Mouse (Mus musculus): ENCODE results near the gene Lpp. TPM values are rescaled to one million over a fixed set of nuclear protein-coding genes. Genes with fewer than 3 reads are reported as not detected.

Lpp gene
- polyA plus RNA-seq, 1 experiment = 6.2 TPM

DNA sequence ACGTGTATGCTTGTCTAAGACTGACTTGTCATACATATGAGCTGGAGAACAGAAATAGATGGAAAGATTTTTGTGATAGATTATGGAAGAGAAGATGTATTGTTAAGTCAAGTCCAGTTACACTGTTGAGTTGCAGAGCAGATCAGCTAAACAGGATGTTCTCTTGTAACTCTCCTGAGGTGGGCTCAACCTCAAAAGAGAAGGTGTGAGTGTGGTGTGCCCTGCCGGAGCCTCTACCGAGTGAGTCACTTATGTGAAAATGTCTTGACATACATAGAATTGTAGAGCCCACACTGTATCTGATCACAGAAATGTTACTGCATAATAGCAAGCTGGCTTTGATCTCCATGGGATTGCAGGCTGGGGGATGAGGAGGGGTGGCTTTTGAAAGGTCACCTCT lies 310.9 kb downstream of the Lpp start:
- TF ChIP-seq POLR2A (IDR thresholded peaks at IDR 0.05; ENCODE audit: borderline replicate concordance, control insufficient read depth, low read depth, low read length) (no peak), CTCF (IDR thresholded peaks at IDR 0.05; ENCODE audit: control insufficient read depth, insufficient read depth, low read length) (no peak)
- 85% methylated on average over 3 of the region's 3 CpGs for WGBS
- Histone ChIP-seq H3K4me1 (ENCODE audit: control insufficient read depth, insufficient read depth, low read length) (no peaks in the 10 kb centered on the region), H3K4me3 (replicated peaks; ENCODE audit: control insufficient read depth, low read depth, low read length) (no peak overlapping the region), H3K27ac (ENCODE audit: control insufficient read depth, insufficient read depth, low read depth, low read length, poor library complexity) (no peak overlapping the region)

- TF ChIP-seq CTCF (IDR thresholded peaks at IDR 0.05; ENCODE audit: control insufficient read depth, insufficient read depth, low read length) = no peak
- TF ChIP-seq POLR2A (IDR thresholded peaks at IDR 0.05; ENCODE audit: borderline replicate concordance, control insufficient read depth, low read depth, low read length) = no peak
- Histone ChIP-seq H3K4me3 (replicated peaks; ENCODE audit: control insufficient read depth, low read depth, low read length) (no peak overlapping the region), H3K27ac (ENCODE audit: control insufficient read depth, insufficient read depth, low read depth, low read length, poor library complexity) (no peak overlapping the region), H3K4me1 (ENCODE audit: control insufficient read depth, insufficient read depth, low read length) (no peaks in the 10 kb centered on the region)
- 79% methylated on average over 4 of the region's 4 CpGs for WGBS
Observed at GRCm38 (mm10) chr16:24723641-24724040, 330.3 kb downstream of the Lpp start.

DNA sequence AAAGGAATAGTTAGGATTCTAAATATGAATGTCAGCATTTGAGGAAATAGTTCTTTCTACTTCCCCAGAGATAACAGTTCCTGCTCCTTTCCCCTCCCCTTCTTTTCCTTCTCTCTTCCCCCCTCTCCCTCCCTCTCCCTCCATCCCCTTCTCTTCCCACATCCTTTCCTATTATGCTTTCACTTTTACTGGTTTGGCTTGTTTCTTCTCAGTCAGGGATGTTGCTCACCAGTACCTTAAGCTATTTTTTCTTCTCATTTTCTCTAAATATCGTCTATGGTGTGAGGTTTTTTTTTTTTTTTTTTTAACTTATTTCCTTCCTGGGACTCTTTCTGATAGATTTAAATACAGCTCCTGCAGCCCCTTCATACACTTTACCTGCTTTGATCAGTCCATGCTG lies 339.4 kb downstream of the Lpp start:
- TF ChIP-seq POLR2A (IDR thresholded peaks at IDR 0.05; ENCODE audit: borderline replicate concordance, control insufficient read depth, low read depth, low read length) (no peak), CTCF (IDR thresholded peaks at IDR 0.05; ENCODE audit: control insufficient read depth, insufficient read depth, low read length) (no peak)
- H3K27ac ChIP-seq (ENCODE audit: control insufficient read depth, insufficient read depth, low read depth, low read length, poor library complexity) = no peak overlapping the region
- H3K4me3 ChIP-seq (replicated peaks; ENCODE audit: control insufficient read depth, low read depth, low read length) = no peak overlapping the region
- WGBS = 0% methylated on average over 1 of the region's 1 CpGs
- H3K4me1 ChIP-seq (ENCODE audit: control insufficient read depth, insufficient read depth, low read length) = no peaks in the 10 kb centered on the region; the same call in 1 of the 2 replicates

GRCm38 (mm10) chr16:24733321-24733720 lies 340.0 kb downstream of the Lpp start:
- H3K4me1 ChIP-seq (ENCODE audit: control insufficient read depth, insufficient read depth, low read length) = no peaks in the 10 kb centered on the region; the same call in 1 of the 2 replicates
- no peak for TF ChIP-seq POLR2A (IDR thresholded peaks at IDR 0.05; ENCODE audit: borderline replicate concordance, control insufficient read depth, low read depth, low read length)
- no peak for TF ChIP-seq CTCF (IDR thresholded peaks at IDR 0.05; ENCODE audit: control insufficient read depth, insufficient read depth, low read length)
- H3K27ac ChIP-seq (ENCODE audit: control insufficient read depth, insufficient read depth, low read depth, low read length, poor library complexity) = no peak overlapping the region
- no peak overlapping the region for H3K4me3 ChIP-seq (replicated peaks; ENCODE audit: control insufficient read depth, low read depth, low read length)
- WGBS = 80% methylated on average over 1 of the region's 1 CpGs

DNA sequence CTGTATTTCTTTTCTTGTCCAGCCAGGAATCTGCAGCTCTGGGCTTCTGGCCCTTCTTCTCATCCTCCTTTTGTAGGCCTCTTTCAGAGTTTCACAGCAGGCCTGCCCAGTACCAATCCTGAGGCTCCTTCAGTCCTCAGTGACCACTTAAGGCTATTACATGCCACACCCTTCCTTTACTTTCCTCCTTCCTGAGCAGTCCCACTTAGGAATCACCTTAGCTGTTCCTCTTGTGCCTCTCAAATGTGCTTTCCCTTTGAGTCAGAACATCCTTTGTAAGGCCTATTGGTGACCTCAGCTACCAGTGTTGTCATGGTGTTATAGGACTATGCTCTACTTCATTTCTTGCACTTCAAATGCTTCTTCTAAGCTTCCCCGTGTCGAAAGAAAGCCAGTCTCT lies 342.4 kb downstream of the Lpp start:
- WGBS = 79% methylated on average over 2 of the region's 2 CpGs
- Histone ChIP-seq H3K27ac (ENCODE audit: control insufficient read depth, insufficient read depth, low read depth, low read length, poor library complexity) (no peak overlapping the region), H3K4me1 (ENCODE audit: control insufficient read depth, insufficient read depth, low read length) (no peaks in the 10 kb centered on the region; the same call in 1 of the 2 replicates), H3K4me3 (replicated peaks; ENCODE audit: control insufficient read depth, low read depth, low read length) (no peak overlapping the region)
- TF ChIP-seq POLR2A (IDR thresholded peaks at IDR 0.05; ENCODE audit: borderline replicate concordance, control insufficient read depth, low read depth, low read length) (no peak), CTCF (IDR thresholded peaks at IDR 0.05; ENCODE audit: control insufficient read depth, insufficient read depth, low read length) (no peak)

DNA sequence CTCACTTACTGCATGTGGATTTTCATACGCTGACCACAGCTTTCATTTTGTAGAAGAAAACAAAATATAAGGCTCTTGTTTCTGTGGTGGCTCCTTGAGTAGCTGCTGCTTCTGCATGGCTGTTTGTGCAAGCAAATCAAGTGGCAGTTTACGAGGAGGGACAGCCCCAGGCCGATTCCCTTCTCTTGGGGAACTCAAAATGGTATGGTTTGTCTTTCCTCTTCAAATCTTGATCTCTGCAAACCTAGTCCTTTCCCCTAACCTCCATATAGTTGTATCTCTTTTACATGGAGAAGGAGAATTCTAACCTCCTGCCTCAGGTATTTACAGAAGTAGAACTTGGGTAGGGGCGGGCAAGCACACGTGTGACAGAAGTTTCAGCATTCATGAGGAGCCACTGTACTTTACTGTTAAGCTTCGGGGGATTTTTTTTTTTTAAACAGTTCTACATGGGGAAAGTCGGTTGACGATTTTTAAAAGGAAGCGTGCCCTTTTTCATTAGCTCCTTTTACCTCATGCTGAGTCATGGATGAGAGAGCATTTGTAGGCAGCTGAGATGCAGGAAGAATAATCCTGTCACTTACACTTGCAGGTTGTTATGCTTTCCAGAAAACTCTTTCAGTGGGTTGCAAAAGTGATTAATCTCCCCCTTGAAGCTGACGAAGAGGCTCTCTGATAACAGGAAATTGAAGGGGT lies 344.2 kb downstream of the Lpp start:
- H3K27ac ChIP-seq (ENCODE audit: control insufficient read depth, insufficient read depth, low read depth, low read length, poor library complexity) = no peak overlapping the region
- TF ChIP-seq POLR2A (IDR thresholded peaks at IDR 0.05; ENCODE audit: borderline replicate concordance, control insufficient read depth, low read depth, low read length) = no peak
- no peak for TF ChIP-seq CTCF (IDR thresholded peaks at IDR 0.05; ENCODE audit: control insufficient read depth, insufficient read depth, low read length)
- no peak overlapping the region for H3K4me3 ChIP-seq (replicated peaks; ENCODE audit: control insufficient read depth, low read depth, low read length)
- WGBS = 12% methylated on average over 10 of the region's 10 CpGs
- H3K4me1 ChIP-seq (ENCODE audit: control insufficient read depth, insufficient read depth, low read length) = no peaks in the 10 kb centered on the region; the same call in 1 of the 2 replicates

DNA sequence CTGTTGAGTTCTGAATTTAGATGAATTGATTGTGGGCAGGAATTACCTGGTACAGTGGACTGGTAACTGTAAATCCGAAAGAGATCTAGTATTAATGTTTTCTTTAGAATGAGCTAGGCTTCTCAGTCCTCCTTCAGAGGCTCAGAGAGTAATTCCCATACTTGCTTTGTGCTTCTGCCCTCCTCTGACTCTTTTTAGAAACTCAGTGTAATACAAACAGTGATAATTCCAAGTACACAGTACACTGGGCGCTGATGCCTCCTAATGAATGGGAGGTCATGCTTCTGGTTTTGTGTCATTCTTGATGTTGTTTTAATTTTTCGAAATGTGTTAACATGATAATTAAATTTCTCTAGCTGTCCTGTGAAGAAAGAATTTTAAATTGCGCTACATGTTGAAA lies 347.4 kb downstream of the Lpp start:
- TF ChIP-seq CTCF (IDR thresholded peaks at IDR 0.05; ENCODE audit: control insufficient read depth, insufficient read depth, low read length) (no peak), POLR2A (IDR thresholded peaks at IDR 0.05; ENCODE audit: borderline replicate concordance, control insufficient read depth, low read depth, low read length) (no peak)
- WGBS = 76% methylated on average over 4 of the region's 4 CpGs

GRCm38 (mm10) chr16:24749816-24750215 lies 356.5 kb downstream of the Lpp start:
- Histone ChIP-seq H3K4me3 (replicated peaks; ENCODE audit: control insufficient read depth, low read depth, low read length) (no peak overlapping the region), H3K4me1 (ENCODE audit: control insufficient read depth, insufficient read depth, low read length) (no peaks in the 10 kb centered on the region), H3K27ac (ENCODE audit: control insufficient read depth, insufficient read depth, low read depth, low read length, poor library complexity) (no peak overlapping the region)
- no peak for TF ChIP-seq POLR2A (IDR thresholded peaks at IDR 0.05; ENCODE audit: borderline replicate concordance, control insufficient read depth, low read depth, low read length)
- TF ChIP-seq CTCF (IDR thresholded peaks at IDR 0.05; ENCODE audit: control insufficient read depth, insufficient read depth, low read length) = no peak

More for the DNA sequence above, 347.4 kb downstream of the Lpp start:
- Histone ChIP-seq H3K27ac (ENCODE audit: control insufficient read depth, insufficient read depth, low read depth, low read length, poor library complexity) (no peak overlapping the region), H3K4me1 (ENCODE audit: control insufficient read depth, insufficient read depth, low read length) (no peaks in the 10 kb centered on the region; the same call in 1 of the 2 replicates), H3K4me3 (replicated peaks; ENCODE audit: control insufficient read depth, low read depth, low read length) (no peak overlapping the region)
